Mouse (Mus musculus): ENCODE measurements at regions not wholly inside any gene's neighbourhood (a gene's known extent, or its start where the extent isn't known, plus 50 kb on each side); places are given as distances from the start of the nearest gene placed in this dataset.

DNA sequence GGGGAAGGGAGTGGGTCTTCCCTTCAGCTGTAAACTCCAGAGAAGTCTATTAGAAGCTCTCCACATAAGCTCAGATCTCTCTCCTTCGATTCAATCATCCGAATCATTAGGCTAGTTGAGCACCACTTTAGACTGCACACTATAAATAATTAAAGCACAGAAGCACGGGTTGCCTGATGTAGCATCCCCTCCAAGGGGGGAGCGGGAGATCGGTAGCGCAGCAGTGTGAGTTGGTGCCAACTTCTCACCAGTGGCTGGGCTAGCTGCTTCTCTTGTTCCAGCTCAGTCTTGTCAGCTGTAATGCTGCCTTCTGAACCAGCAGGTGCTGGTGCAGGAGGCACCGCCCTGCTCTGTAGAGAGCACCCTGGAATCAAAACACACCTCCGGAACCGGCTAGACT, 78.6 kb downstream of the A830031A19Rik start:
- DNase-seq, result no peak

- DNase-seq, result no peak
These were observed 80.7 kb downstream of the A830031A19Rik start for GRCm38 (mm10) chr11:23994160-23994559.

- peak; percentile 59 to 60 for DNase-seq
These were observed 87.1 kb downstream of the A830031A19Rik start for GRCm38 (mm10) chr11:23987532-23988450.

- no peak for DNase-seq
These were observed 89.6 kb downstream of the A830031A19Rik start for GRCm38 (mm10) chr11:23985231-23985630.

GRCm38 (mm10) chr11:23979332-23979731, 84.3 kb upstream of the Papolg start:
- peak; percentile 81 to 84 for DNase-seq

- no peak for DNase-seq
These were observed 83.2 kb upstream of the Papolg start for GRCm38 (mm10) chr11:23978300-23978699.

DNA sequence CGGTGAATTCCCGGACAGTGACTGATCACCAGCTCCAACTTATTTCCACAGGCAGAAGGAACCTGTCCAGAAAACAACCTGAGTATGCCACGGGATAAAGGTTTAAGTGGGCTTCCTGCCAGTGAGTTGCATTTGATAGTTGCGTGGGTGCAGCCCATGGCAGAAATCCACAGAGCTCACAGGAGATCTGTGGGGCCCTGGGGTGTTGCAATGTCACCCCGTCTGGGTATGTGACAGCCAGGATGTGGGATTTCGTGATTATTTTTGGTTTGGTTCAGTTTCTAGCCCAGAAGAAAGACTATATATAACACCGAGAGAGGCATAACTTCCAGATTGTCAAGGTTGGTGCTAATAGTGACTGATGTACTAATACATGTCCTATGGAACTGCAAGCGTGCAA, 82.0 kb upstream of the Papolg start:
- no peak for DNase-seq

DNA sequence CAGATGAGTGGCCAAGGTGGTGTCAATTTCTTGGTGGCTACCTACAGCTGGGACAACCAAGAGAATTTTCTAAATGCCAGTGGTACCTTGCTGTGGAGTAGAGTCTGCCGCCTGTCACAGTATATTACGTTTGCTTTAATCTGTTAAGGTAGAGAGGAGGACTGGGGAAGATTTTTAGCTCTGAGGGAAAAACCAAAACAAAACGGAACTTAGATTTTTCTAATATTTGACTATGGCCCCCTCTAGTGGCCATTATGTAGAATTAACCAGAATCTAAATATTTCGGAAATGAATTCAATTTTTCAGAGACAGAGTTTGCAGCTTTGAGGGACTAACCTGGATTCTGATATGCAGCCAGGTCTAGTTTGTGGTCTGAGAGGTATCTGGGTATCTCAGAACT, 59.3 kb upstream of the Papolg start:
- DNase-seq, result peak; percentile 22 to 24

GRCm38 (mm10) chr11:23945966-23946365, 50.9 kb upstream of the Papolg start:
- DNase-seq, result no peak
